Mouse (Mus musculus) testis, adult 2 months (tissue): ENCODE data around the gene Ankrd34b.

Experiments
- CTCF ChIP-seq: fragments of 200-500 bp; IDR thresholded peaks from 2 replicates; pipeline ENCODE4 v1.5.1; 2012; ENCODE audit warnings: low read depth, mild to moderate bottlenecking, inconsistent platforms, low read length, moderate library complexity; ENCODE audit not compliant: control insufficient read depth, insufficient read depth, insufficient replicate concordance
- POLR2A ChIP-seq: fragments of 200-500 bp; IDR thresholded peaks from 2 replicates; pipeline ENCODE4 v1.6.1; 2012; ENCODE audit warnings: low read depth, mild to moderate bottlenecking, inconsistent platforms, low read length, moderate library complexity; ENCODE audit not compliant: control insufficient read depth

DNA sequence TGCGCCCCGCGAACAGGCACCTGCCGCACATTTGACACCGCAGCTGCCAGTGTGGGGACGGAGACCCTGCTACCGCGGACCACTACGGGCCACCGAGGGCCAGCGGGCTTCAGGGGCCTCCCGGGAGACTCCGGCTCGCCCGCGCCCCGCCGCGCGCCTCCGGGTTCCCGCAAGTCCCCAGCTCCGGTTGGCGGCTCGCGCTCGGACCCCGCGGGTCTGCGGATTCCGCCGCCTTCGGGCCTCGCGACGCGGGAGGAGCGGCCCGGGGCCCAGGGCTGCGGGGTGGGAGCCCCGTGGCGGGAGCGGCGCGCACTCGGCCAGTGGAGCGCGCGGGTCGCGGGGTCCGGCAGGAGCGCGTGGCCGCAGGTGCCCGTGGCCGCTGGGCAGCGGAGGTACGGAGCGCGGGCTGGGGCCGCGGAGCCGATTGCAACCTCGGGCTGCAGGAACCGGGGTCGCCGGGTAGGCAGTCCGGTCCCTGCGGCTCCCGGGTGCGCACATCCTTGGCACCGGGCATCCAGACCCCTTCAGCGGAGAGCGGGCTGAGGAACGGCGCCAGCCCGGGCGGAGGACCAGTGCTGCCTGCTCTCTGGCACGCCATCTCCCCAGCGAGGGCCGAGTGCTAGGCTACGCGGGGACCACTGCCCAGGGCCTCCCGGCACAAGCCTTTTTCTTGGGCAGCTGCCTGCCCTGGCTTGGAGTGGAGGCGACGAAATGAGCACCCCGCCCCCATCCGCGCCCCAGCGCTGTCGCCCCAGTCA, 777 bp downstream of the Ankrd34b start:
- TF ChIP-seq CTCF (no peak), POLR2A (no peak)
